Mouse (Mus musculus): ENCODE data around the gene Nos2. TPM values are rescaled to one million over a fixed set of nuclear protein-coding genes. Genes with fewer than 3 reads are reported as not detected.

Nos2 gene
- total RNA-seq (2023) = not detected in 4 replicates

GRCm38 (mm10) chr11:78920411-78920939, at the start of gene Nos2:
Gene Nos2 (plus strand): TSS chr11:78920787.

GRCm38 (mm10) chr11:78984483-78985177, 64.0 kb downstream of the Nos2 start, which contains the start of gene Lgals9:
Gene Lgals9 (minus strand): TSS chr11:78984946.

Other genes with a start within 250 kb of the Nos2 start
- 22.3 to 23.6 TPM (median 22.9 TPM) in 4 replicates for gene Nlk, start 223.4 kb upstream of the Nos2 start, total RNA-seq (2023)
- gene Ccnq, start 169.1 kb upstream of the Nos2 start, total RNA-seq (2023) = 9.2 to 14.3 TPM (median 12.4 TPM) in 4 replicates
- 2.4 to 7.0 TPM (median 4.2 TPM) in 4 replicates for gene Lyrm9, start 94.2 kb upstream of the Nos2 start, total RNA-seq (2023)
- 120 to 127 TPM (median 123 TPM) in 4 replicates for gene Lgals9, start 64.2 kb downstream of the Nos2 start, total RNA-seq (2023)
- gene Ksr1, start 225.6 kb downstream of the Nos2 start, total RNA-seq (2023) = 10.4 to 19.8 TPM (median 13.9 TPM) in 4 replicates